Mouse (Mus musculus): ENCODE results near the gene Pes1.

- TF ChIP-seq CTCF (conservative IDR thresholded peaks at IDR 0.05; ENCODE audit: low read length) (no peak), POU5F1 (IDR thresholded peaks at IDR 0.05; ENCODE audit: borderline replicate concordance, low read length) (no peak)
Measured at GRCm38 (mm10) chr11:3964416-3965172, 819 bp downstream of the Pes1 start.

Data from E14TG2a.4 (cell line).